Mouse (Mus musculus): Measurements from ENCODE around the gene Fbxo40. TPM values are rescaled to one million over a fixed set of nuclear protein-coding genes. Genes with fewer than 3 reads are reported as not detected.

Fbxo40 gene
- total RNA-seq, 2 experiments from 2014 or later: 85.0 to 86.7 TPM

GRCm38 (mm10) chr16:36921067-36921613 lies 69.1 kb downstream of the Fbxo40 start:
- no peak for DNase-seq

GRCm38 (mm10) chr16:36920410-36920809 lies 69.9 kb downstream of the Fbxo40 start:
- DNase-seq: no peak

- DNase-seq: no peak
Observed at GRCm38 (mm10) chr16:36918505-36918904, 71.8 kb downstream of the Fbxo40 start.

GRCm38 (mm10) chr16:36914195-36914594 lies 76.1 kb downstream of the Fbxo40 start:
- DNase-seq: no peak

Other genes with a start within 250 kb of the Fbxo40 start
- gene Slc15a2, start 205.5 kb downstream of the Fbxo40 start, total RNA-seq (2021): 1 to 10 TPM; 2.1 to 3.5 TPM
- gene Iqcb1, start 162.1 kb downstream of the Fbxo40 start, total RNA-seq (2021): 10 to 100 TPM; 14.7 to 17.2 TPM
- gene Eaf2, start 115.5 kb downstream of the Fbxo40 start, total RNA-seq (2021): 1 to 10 TPM; 1.1 to 1.5 TPM
- gene Golgb1, start 115.3 kb downstream of the Fbxo40 start, total RNA-seq (2021): 10 to 100 TPM; 31.8 to 36.7 TPM
- gene Hcls1, start 55.5 kb downstream of the Fbxo40 start, total RNA-seq (2021): 1 to 10 TPM; 7.0 to 7.1 TPM
- 1 to 10 TPM; 7.0 to 7.4 TPM for gene Polq, start 21.3 kb upstream of the Fbxo40 start, total RNA-seq (2021)

Data from heart, postnatal 4 days (tissue).